Mouse (Mus musculus) embryonic facial prominence, embryonic 15.5 days (tissue): ENCODE measurements at regions not wholly inside any gene's neighbourhood (a gene's known extent, or its start where the extent isn't known, plus 50 kb on each side); places are given as distances from the start of the nearest gene placed in this dataset.

Experiments used
- ATAC-seq: fragments of 200-750 bp; cut with Nextera tagmentation; 2 replicates; pipeline ENCODE4 v1.8.0; 2017; ENCODE audit warnings: low read depth, moderate TSS enrichment; ENCODE audit not compliant: insufficient number of reproducible peaks, low FRiP score, low TSS enrichment
- H3K27ac ChIP-seq: fragments of 300-500 bp; sonication (generic); replicated peaks from 2 replicates; pipeline ENCODE4 v1.5.1; 2015; ENCODE audit warnings: mild to moderate bottlenecking, inconsistent platforms
- H3K27me3 ChIP-seq: fragments of 300-500 bp; sonication (generic); 2 replicates; pipeline ENCODE4 v1.6.1; 2015; ENCODE audit warnings: inconsistent platforms
- H3K36me3 ChIP-seq: fragments of 300-500 bp; sonication (generic); 2 replicates; pipeline ENCODE4 v1.6.1; 2015; ENCODE audit warnings: mild to moderate bottlenecking, inconsistent platforms
- H3K4me1 ChIP-seq: fragments of 300-500 bp; sonication (generic); 2 replicates; pipeline ENCODE4 v1.6.1; 2015; ENCODE audit warnings: inconsistent platforms
- H3K4me2 ChIP-seq: fragments of 300-500 bp; sonication (generic); replicated peaks from 2 replicates; pipeline ENCODE4 v1.6.1; 2015; ENCODE audit warnings: mild to moderate bottlenecking, inconsistent platforms
- H3K4me3 ChIP-seq: fragments of 300-500 bp; sonication (generic); replicated peaks from 2 replicates; pipeline ENCODE4 v1.5.1; 2015; ENCODE audit warnings: mild to moderate bottlenecking, inconsistent platforms
- H3K9ac ChIP-seq: fragments of 300-500 bp; sonication (generic); 2 replicates; pipeline ENCODE4 v1.6.1; 2015; ENCODE audit warnings: inconsistent platforms
- H3K9me3 ChIP-seq: fragments of 300-500 bp; sonication (generic); replicated peaks from 2 replicates; pipeline ENCODE4 v1.6.1; 2016; ENCODE audit warnings: inconsistent platforms
- WGBS: fragments of 180-500 bp; shearing (Covaris S2); methylation state at CpG from one replicate; pipeline ENCODE4 v1.1.7; 2015; 5-methylcytosine and 5-hydroxymethylcytosine counted together

- Histone ChIP-seq H3K9me3 (no peaks in the 10 kb centered on the region), H3K27ac (no peak overlapping the region), H3K4me1 (peaks cover 6% of the 10 kb centered on the region; the same call in 1 of the 2 replicates), H3K9ac (no peak overlapping the region), H3K36me3 (no peaks in the 10 kb centered on the region), H3K4me2 (no peak overlapping the region), H3K27me3 (no peaks in the 10 kb centered on the region), H3K4me3 (no peak overlapping the region)
- WGBS, result 82% methylated on average over 3 of the region's 3 CpGs
- ATAC-seq, result no peak
Observed at GRCm38 (mm10) chr4:33661862-33662261, 262.5 kb upstream of the Cnr1 start.

- no peak overlapping the region for H3K9ac ChIP-seq
- ATAC-seq, result no peak
- H3K4me1 ChIP-seq, result peaks cover 6% of the 10 kb centered on the region; the same call in 1 of the 2 replicates
- no peaks in the 10 kb centered on the region for H3K9me3 ChIP-seq
- no peak overlapping the region for H3K4me2 ChIP-seq
- no peaks in the 10 kb centered on the region for H3K27me3 ChIP-seq
- no peaks in the 10 kb centered on the region for H3K36me3 ChIP-seq
- H3K27ac ChIP-seq, result no peak overlapping the region
- H3K4me3 ChIP-seq, result no peak overlapping the region
- WGBS, result 57% methylated on average over 11 of the region's 11 CpGs
Observed at GRCm38 (mm10) chr4:33662965-33663364, 261.4 kb upstream of the Cnr1 start.

GRCm38 (mm10) chr4:33663616-33664473, 260.5 kb upstream of the Cnr1 start:
- H3K4me2 ChIP-seq, result no peak overlapping the region

GRCm38 (mm10) chr4:33664474-33664822, 259.9 kb upstream of the Cnr1 start:
- Histone ChIP-seq H3K4me1 (peaks cover 6% of the 10 kb centered on the region; the same call in 1 of the 2 replicates), H3K27ac (0 out of 2 replicates have a peak overlapping the region, but pooled peaks have one; percentile 17), H3K4me3 (no peak overlapping the region), H3K4me2 (no peak overlapping the region), H3K9me3 (no peaks in the 10 kb centered on the region), H3K36me3 (no peaks in the 10 kb centered on the region), H3K27me3 (no peaks in the 10 kb centered on the region), H3K9ac (no peak overlapping the region)
- no peak for ATAC-seq
- 79% methylated on average over 5 of the region's 5 CpGs for WGBS

More at GRCm38 (mm10) chr4:33663616-33664473, 260.5 kb upstream of the Cnr1 start:
- WGBS, result 54% methylated on average over 11 of the region's 11 CpGs
- Histone ChIP-seq H3K36me3 (no peaks in the 10 kb centered on the region), H3K27ac (0 out of 2 replicates have a peak overlapping the region, but pooled peaks have one; percentile 17), H3K27me3 (no peaks in the 10 kb centered on the region), H3K9ac (no peak overlapping the region), H3K4me1 (peaks cover 6% of the 10 kb centered on the region; the same call in 1 of the 2 replicates), H3K4me3 (no peak overlapping the region), H3K9me3 (no peaks in the 10 kb centered on the region)
- ATAC-seq, result no peak

- no peaks in the 10 kb centered on the region for H3K36me3 ChIP-seq
- no peak overlapping the region for H3K9ac ChIP-seq
- no peaks in the 10 kb centered on the region for H3K9me3 ChIP-seq
- ATAC-seq, result no peak
- no peak overlapping the region for H3K4me2 ChIP-seq
- H3K27me3 ChIP-seq, result no peaks in the 10 kb centered on the region
- H3K27ac ChIP-seq, result no peak overlapping the region
- WGBS, result 74% methylated on average over 14 of the region's 14 CpGs
- H3K4me3 ChIP-seq, result no peak overlapping the region
- peaks cover 6% of the 10 kb centered on the region; the same call in 1 of the 2 replicates for H3K4me1 ChIP-seq
Observed at GRCm38 (mm10) chr4:33665250-33665873, 259.0 kb upstream of the Cnr1 start.

GRCm38 (mm10) chr4:33668431-33668830, 256.0 kb upstream of the Cnr1 start:
- 46% methylated on average over 3 of the region's 3 CpGs for WGBS
- no peaks in the 10 kb centered on the region for H3K27me3 ChIP-seq
- no peak for ATAC-seq

GRCm38 (mm10) chr4:33675044-33675443, 249.3 kb upstream of the Cnr1 start:
- Histone ChIP-seq H3K4me1 (no peaks in the 10 kb centered on the region), H3K4me3 (no peak overlapping the region), H3K9ac (no peak overlapping the region), H3K36me3 (no peaks in the 10 kb centered on the region), H3K4me2 (no peak overlapping the region), H3K9me3 (no peaks in the 10 kb centered on the region), H3K27me3 (no peaks in the 10 kb centered on the region), H3K27ac (no peak overlapping the region)
- ATAC-seq, result no peak
- no CpG with 5 or more reads among the region's 5 CpGs for WGBS

More at GRCm38 (mm10) chr4:33668431-33668830, 256.0 kb upstream of the Cnr1 start:
- Histone ChIP-seq H3K9me3 (no peaks in the 10 kb centered on the region), H3K4me1 (peaks cover 6% of the 10 kb centered on the region; the same call in 1 of the 2 replicates), H3K36me3 (no peaks in the 10 kb centered on the region), H3K4me3 (no peak overlapping the region), H3K27ac (no peak overlapping the region), H3K9ac (no peak overlapping the region), H3K4me2 (no peak overlapping the region)

- 70% methylated on average over 3 of the region's 3 CpGs for whole genome bisulfite sequencing
Observed at GRCm38 (mm10) chr4:33679351-33679750, 245.0 kb upstream of the Cnr1 start.

GRCm38 (mm10) chr4:33686135-33686534, 238.3 kb upstream of the Cnr1 start:
- Histone ChIP-seq H3K4me1 (no peaks in the 10 kb centered on the region), H3K4me2 (no peak overlapping the region), H3K9ac (no peak overlapping the region), H3K36me3 (no peaks in the 10 kb centered on the region), H3K4me3 (no peak overlapping the region), H3K27me3 (no peaks in the 10 kb centered on the region), H3K9me3 (no peaks in the 10 kb centered on the region), H3K27ac (no peak overlapping the region)
- no peak for ATAC-seq
- 88% methylated on average over 8 of the region's 8 CpGs for WGBS

More at GRCm38 (mm10) chr4:33679351-33679750, 245.0 kb upstream of the Cnr1 start:
- H3K4me2 ChIP-seq, result no peak overlapping the region
- no peaks in the 10 kb centered on the region for H3K27me3 ChIP-seq
- H3K9ac ChIP-seq, result no peak overlapping the region
- H3K27ac ChIP-seq, result no peak overlapping the region
- H3K36me3 ChIP-seq, result no peaks in the 10 kb centered on the region
- ATAC-seq, result no peak
- no peak overlapping the region for H3K4me3 ChIP-seq
- no peaks in the 10 kb centered on the region for H3K9me3 ChIP-seq
- no peaks in the 10 kb centered on the region for H3K4me1 ChIP-seq

GRCm38 (mm10) chr4:33687434-33687833, 237.0 kb upstream of the Cnr1 start:
- Histone ChIP-seq H3K4me3 (no peak overlapping the region), H3K4me2 (no peak overlapping the region), H3K9ac (no peak overlapping the region), H3K36me3 (no peaks in the 10 kb centered on the region), H3K27me3 (no peaks in the 10 kb centered on the region), H3K27ac (no peak overlapping the region), H3K9me3 (no peaks in the 10 kb centered on the region), H3K4me1 (no peaks in the 10 kb centered on the region)
- no peak for ATAC-seq
- 77% methylated on average over 7 of the region's 7 CpGs for WGBS

GRCm38 (mm10) chr4:33693441-33693840, 231.0 kb upstream of the Cnr1 start:
- Histone ChIP-seq H3K36me3 (no peaks in the 10 kb centered on the region), H3K27me3 (no peaks in the 10 kb centered on the region), H3K9me3 (no peaks in the 10 kb centered on the region), H3K27ac (no peak overlapping the region), H3K9ac (no peak overlapping the region), H3K4me1 (no peaks in the 10 kb centered on the region), H3K4me3 (no peak overlapping the region), H3K4me2 (no peak overlapping the region)
- ATAC-seq, result no peak
- 84% methylated on average over 4 of the region's 4 CpGs for WGBS
